Mouse (Mus musculus) layer of hippocampus, adult 2 months (tissue): ENCODE measurements at regions not wholly inside any gene's neighbourhood (a gene's known extent, or its start where the extent isn't known, plus 50 kb on each side); places are given as distances from the start of the nearest gene placed in this dataset.

ENCODE experiments used
- DNase-seq, 2 experiments: peaks; one replicate each; pipeline ENCODE4 v3.0.0; 2022; ENCODE audit warnings: low spot score in 2 of 2
- H3K27ac ChIP-seq: fragments of 200-600 bp; 2 replicates; pipeline ENCODE4 v1.8.1; 2022
- H3K4me3 ChIP-seq: fragments of 200-600 bp; 2 replicates; pipeline ENCODE4 v1.8.1; 2022; ENCODE audit warnings: mild to moderate bottlenecking
- CTCF ChIP-seq: fragments of 200-600 bp; conservative IDR thresholded peaks from 2 replicates; pipeline ENCODE4 v1.8.1; 2022; ENCODE audit warnings: antibody characterized with exemption, mild to moderate bottlenecking, moderate library complexity

DNA sequence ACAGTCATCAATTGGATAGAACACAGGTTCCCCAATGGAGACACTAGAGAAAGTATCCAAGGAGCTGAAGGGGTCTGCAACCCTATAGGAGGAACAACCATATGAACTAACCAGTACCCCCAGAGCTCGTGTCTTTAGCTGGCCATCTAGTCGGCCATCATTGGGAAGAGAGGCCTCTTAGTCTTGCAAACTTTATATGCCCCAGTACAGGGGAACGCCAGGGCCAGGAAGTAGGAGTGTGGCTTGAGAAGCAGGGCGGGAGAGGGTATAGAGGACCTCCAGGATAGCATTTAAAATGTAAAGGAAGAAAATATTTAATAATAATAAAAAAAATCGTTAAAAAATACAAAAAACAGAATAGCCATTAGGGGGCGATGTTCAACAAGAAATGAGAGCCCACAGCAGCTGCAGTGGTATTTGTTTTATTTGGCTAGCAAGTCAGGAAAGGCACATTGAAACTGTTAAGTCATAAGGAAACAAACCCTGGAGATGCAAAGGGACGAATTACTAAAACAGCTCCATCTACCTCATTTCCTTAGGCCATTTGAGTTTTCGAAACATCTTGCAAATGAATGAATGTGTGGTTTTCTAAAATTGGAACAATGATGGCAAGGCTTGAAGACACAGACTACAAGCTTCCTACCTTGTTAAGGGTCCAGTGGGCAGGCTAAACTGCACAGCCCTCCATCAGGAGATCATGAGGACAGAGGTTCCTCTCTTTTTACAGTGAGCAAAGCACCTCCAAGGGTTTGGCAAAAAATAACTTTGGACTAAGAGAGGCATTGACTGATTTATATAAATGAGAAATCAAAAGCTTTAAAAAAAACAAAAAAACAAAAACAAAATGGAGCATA, 350.7 kb upstream of the Rasa1 start:
- TF ChIP-seq CTCF = peak; percentile 80
- no peak overlapping the region for H3K4me3 ChIP-seq
- DNase-seq = no peak

DNA sequence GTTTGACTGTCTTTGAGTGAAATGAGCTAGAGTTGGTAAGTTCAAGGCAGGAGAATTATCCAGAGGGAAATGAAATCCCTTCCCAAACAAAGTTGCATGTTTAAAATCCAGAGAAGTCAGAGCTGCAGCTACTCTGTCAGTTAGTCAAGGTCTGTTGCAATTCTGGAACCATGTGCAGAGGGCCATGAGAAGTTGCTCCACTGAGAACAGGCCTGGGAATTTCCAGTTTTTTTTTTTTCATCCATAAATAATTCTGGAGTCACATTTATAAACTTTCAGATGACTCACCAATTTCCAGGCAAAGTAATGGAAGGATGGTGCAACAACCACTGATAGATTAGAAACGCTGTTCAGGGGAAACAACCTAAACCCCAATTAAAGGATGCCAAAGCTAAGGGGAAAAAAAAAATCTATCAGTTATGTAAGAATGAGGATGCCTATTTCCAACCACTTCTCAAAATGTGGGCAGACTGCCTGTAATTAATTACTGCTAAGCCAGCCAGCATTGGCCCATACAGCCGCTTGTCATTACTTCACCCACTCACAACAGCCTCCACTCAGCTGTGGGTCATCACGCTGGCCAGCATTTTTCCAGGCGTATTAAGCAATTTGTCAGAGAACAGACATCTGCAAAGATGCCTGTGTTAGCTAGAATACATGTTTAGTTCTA, 340.7 kb upstream of the Rasa1 start:
- H3K27ac ChIP-seq = peak overlapping the region; percentile 54
- peak; percentile 32 to 70 for DNase-seq
- TF ChIP-seq CTCF = no peak
- H3K4me3 ChIP-seq = no peak overlapping the region

More for the DNA sequence above, 350.7 kb upstream of the Rasa1 start:
- no peak overlapping the region for H3K27ac ChIP-seq
